Mouse (Mus musculus) ES-CJ7 (cell line): ENCODE measurements around the gene Rab30.
"Not testable (repeated sequence)": the region's sequence is repeated elsewhere in the genome, so short reads cannot be mapped to it uniquely, and the experiment has no call there.

Experiments
- DNase-seq: peaks from one replicate; pipeline ENCODE4 v3.0.0; 2011; ENCODE audit warnings: low read depth, low spot score

Gene Rab30

GRCm38 (mm10) chr7:92741152-92741860 is at the start of gene Rab30:
Rab30 (plus strand) TSS chr7:92741603.
- peak; percentile 99 for DNase-seq

GRCm38 (mm10) chr7:92696395-92696794 is 45.0 kb upstream of the Rab30 start:
- DNase-seq = no peak

- DNase-seq = no peak
Observed at GRCm38 (mm10) chr7:92698770-92699169, 42.6 kb upstream of the Rab30 start.

GRCm38 (mm10) chr7:92703661-92704060 is 37.7 kb upstream of the Rab30 start:
- no peak for DNase-seq

GRCm38 (mm10) chr7:92705534-92705933 is 35.9 kb upstream of the Rab30 start:
- no peak for DNase-seq

GRCm38 (mm10) chr7:92706711-92707110 is 34.7 kb upstream of the Rab30 start:
- no peak for DNase-seq

GRCm38 (mm10) chr7:92709573-92709972 is 31.8 kb upstream of the Rab30 start:
- DNase-seq = no peak

GRCm38 (mm10) chr7:92711593-92711992 is 29.8 kb upstream of the Rab30 start:
- DNase-seq = no peak

GRCm38 (mm10) chr7:92715055-92715454 is 26.3 kb upstream of the Rab30 start:
- DNase-seq = no peak

GRCm38 (mm10) chr7:92720156-92720905 is 21.1 kb upstream of the Rab30 start:
- DNase-seq = no peak

GRCm38 (mm10) chr7:92723750-92724149 is 17.7 kb upstream of the Rab30 start:
- no peak for DNase-seq

- no peak for DNase-seq
Observed at GRCm38 (mm10) chr7:92724261-92724660, 17.1 kb upstream of the Rab30 start.

GRCm38 (mm10) chr7:92729583-92729982 is 11.8 kb upstream of the Rab30 start:
- DNase-seq = not testable (repeated sequence)

GRCm38 (mm10) chr7:92730465-92730864 is 10.9 kb upstream of the Rab30 start:
- no peak for DNase-seq

- DNase-seq = no peak
Observed at GRCm38 (mm10) chr7:92730959-92731358, 10.4 kb upstream of the Rab30 start.

- no peak for DNase-seq
Observed at GRCm38 (mm10) chr7:92732136-92732535, 9.3 kb upstream of the Rab30 start.

- no peak for DNase-seq
Observed at GRCm38 (mm10) chr7:92737560-92737959, 3.8 kb upstream of the Rab30 start.

GRCm38 (mm10) chr7:92739956-92740355 is 1.4 kb upstream of the Rab30 start:
- DNase-seq = no peak

- DNase-seq = peak; percentile 6
Observed at GRCm38 (mm10) chr7:92740411-92741115, 840 bp upstream of the Rab30 start.

- DNase-seq = peak; percentile 39
Observed at GRCm38 (mm10) chr7:92741861-92742249, 452 bp downstream of the Rab30 start.

GRCm38 (mm10) chr7:92742341-92742741 is 938 bp downstream of the Rab30 start:
- DNase-seq = no peak

- peak; percentile 60 for DNase-seq
Observed at GRCm38 (mm10) chr7:92742774-92743173, 1.4 kb downstream of the Rab30 start.
